Mouse (Mus musculus): ENCODE measurements around the gene Fam214a. TPM values are rescaled to one million over a fixed set of nuclear protein-coding genes. Genes with fewer than 3 reads are reported as not detected.
A peak's percentile ranks its signal among the peaks of the same experiment; 100 is the strongest.

The Fam214a gene
- polyA plus RNA-seq, 1 experiment = 9.1 TPM

DNA sequence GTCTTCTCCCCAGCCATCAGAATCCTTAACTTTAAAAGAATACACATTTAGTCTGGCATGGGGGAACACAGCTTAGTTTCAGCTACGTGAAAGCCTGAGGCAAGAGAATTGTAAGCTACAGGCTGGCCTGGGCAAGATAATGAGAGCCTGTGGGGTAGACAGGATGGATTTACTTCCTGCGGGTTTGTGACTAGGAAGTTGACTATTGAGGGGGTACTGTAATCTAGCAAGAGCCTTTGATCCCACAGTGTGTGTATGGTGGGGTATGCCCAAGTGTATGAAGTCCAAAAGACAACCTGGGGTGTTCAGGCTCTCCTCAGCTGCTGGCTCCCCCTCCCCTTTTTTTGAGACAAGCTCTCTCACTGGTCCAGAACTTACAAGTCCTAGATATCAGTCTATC is 43.7 kb downstream of the Fam214a start:
- TF ChIP-seq POLR2A (IDR thresholded peaks at IDR 0.05; ENCODE audit: low read depth, low read length) (no peak), CTCF (IDR thresholded peaks at IDR 0.05; ENCODE audit: extremely low read depth, insufficient read depth, insufficient read length, insufficient replicate concordance) (no peak)

DNA sequence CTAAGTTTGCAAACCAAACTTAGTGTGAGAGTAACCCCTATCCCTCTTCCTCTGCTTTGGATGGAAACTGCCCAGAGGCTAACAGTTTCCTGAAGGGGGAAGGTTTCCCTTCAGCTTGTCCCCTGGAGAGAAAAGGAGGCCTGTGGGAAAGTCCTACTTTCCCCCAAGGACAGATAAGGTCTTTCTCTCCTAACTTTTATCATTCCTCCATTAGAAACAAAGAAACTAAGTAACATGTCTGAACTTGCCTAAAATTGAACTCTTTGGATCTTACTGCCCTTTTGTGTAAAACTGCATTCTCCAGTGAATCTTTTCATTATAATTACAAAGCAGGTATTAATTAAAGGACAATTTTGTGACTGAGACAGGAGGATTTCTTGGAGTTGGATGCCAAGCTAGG is 45.3 kb downstream of the Fam214a start:
- Histone ChIP-seq H3K4me1 (ENCODE audit: control insufficient read depth, insufficient read depth, insufficient read length) (peaks cover 2% of the 10 kb centered on the region; the same call in 1 of the 2 replicates), H3K27ac (ENCODE audit: insufficient read depth, low read length) (no peak overlapping the region), H3K4me3 (ENCODE audit: extremely low read depth, insufficient read depth, insufficient read length) (no peak overlapping the region), H3K27me3 (ENCODE audit: control insufficient read depth, insufficient read depth, low read length) (no peaks in the 10 kb centered on the region), H3K36me3 (ENCODE audit: control insufficient read depth, insufficient read depth, low read length) (peaks cover 5% of the 10 kb centered on the region)
- TF ChIP-seq CTCF (IDR thresholded peaks at IDR 0.05; ENCODE audit: extremely low read depth, insufficient read depth, insufficient read length, insufficient replicate concordance) (no peak), POLR2A (IDR thresholded peaks at IDR 0.05; ENCODE audit: low read depth, low read length) (no peak)
- DNase-seq (ENCODE audit: low read depth in 1 of 2, low spot score in 2 of 2) = no peak

More for the DNA sequence above, 43.7 kb downstream of the Fam214a start:
- DNase-seq (ENCODE audit: low read depth in 1 of 2, low spot score in 2 of 2) = no peak
- no peak overlapping the region for H3K4me3 ChIP-seq (ENCODE audit: extremely low read depth, insufficient read depth, insufficient read length)
- peaks cover 2% of the 10 kb centered on the region; the same call in 1 of the 2 replicates for H3K4me1 ChIP-seq (ENCODE audit: control insufficient read depth, insufficient read depth, insufficient read length)
- H3K27ac ChIP-seq (ENCODE audit: insufficient read depth, low read length) = 0 out of 2 replicates have a peak overlapping the region, but pooled peaks have one; percentile 2
- H3K27me3 ChIP-seq (ENCODE audit: control insufficient read depth, insufficient read depth, low read length) = no peaks in the 10 kb centered on the region
- 31% methylated on average over 2 of the region's 2 CpGs for WGBS
- H3K36me3 ChIP-seq (ENCODE audit: control insufficient read depth, insufficient read depth, low read length) = peaks cover 5% of the 10 kb centered on the region

DNA sequence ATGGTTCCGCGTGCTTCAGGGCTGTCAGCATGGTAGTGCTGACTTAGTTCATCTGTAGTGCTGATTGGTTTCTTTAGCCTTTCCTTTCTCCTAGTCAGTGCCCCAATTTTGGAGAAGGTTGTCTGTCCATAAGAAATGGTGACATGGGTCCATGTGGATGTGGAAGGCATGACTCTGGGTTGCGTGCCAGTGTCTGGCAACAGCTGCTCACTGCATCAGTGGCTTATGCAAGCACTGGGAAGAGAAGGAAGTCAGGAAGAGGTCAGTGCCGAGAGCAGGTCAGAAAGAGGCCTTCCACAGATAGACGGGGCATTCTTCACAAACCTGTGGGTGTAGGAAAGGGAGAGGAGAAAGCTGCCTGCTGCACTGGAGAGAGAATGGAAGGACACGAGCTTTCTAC is 48.3 kb downstream of the Fam214a start:
- no peaks in the 10 kb centered on the region; the same call in 1 of the 2 replicates for H3K4me1 ChIP-seq (ENCODE audit: control insufficient read depth, insufficient read depth, insufficient read length)
- H3K27me3 ChIP-seq (ENCODE audit: control insufficient read depth, insufficient read depth, low read length) = no peaks in the 10 kb centered on the region
- peaks cover 6% of the 10 kb centered on the region; the same call in 1 of the 2 replicates for H3K36me3 ChIP-seq (ENCODE audit: control insufficient read depth, insufficient read depth, low read length)
- whole genome bisulfite sequencing = 82% methylated on average over 6 of the region's 6 CpGs
- no peak for DNase-seq (ENCODE audit: low read depth in 1 of 2, low spot score in 2 of 2)
- no peak overlapping the region for H3K27ac ChIP-seq (ENCODE audit: insufficient read depth, low read length)
- no peak for TF ChIP-seq CTCF (IDR thresholded peaks at IDR 0.05; ENCODE audit: extremely low read depth, insufficient read depth, insufficient read length, insufficient replicate concordance)
- TF ChIP-seq POLR2A (IDR thresholded peaks at IDR 0.05; ENCODE audit: low read depth, low read length) = no peak
- no peak overlapping the region for H3K4me3 ChIP-seq (ENCODE audit: extremely low read depth, insufficient read depth, insufficient read length)

DNA sequence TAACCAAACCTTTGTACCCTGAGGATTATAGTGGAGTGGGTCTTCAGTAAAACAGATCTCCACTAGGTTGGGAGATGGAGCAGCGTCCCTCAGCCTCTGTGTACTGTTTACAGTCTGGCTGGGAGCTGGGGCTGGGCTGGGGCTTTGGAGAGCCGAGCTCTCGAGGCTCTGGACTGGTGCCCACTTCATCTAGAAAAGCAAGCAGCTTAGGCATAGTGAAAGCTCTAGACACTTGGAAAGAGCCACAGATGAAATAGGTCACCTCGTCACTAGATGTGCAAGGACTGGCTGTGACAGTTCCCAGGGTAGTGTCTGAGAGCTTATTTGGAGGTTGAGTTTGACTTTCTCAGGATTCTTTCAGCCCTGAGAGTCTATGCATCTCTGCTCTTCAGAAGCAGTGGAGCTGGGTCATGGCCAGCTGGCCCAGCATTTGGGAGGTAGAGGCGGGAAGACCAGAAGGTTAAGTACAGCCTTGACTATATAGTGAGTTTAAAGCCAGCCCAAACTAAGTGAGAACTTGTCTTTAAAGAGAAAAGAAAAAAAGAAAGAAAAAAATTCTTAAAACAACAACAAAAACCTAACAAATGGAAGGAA is 49.0 kb downstream of the Fam214a start:
- Histone ChIP-seq H3K27ac (ENCODE audit: insufficient read depth, low read length) (no peak overlapping the region), H3K36me3 (ENCODE audit: control insufficient read depth, insufficient read depth, low read length) (peaks cover 6% of the 10 kb centered on the region; the same call in 1 of the 2 replicates), H3K4me1 (ENCODE audit: control insufficient read depth, insufficient read depth, insufficient read length) (no peaks in the 10 kb centered on the region; the same call in 1 of the 2 replicates), H3K4me3 (ENCODE audit: extremely low read depth, insufficient read depth, insufficient read length) (no peak overlapping the region), H3K27me3 (ENCODE audit: control insufficient read depth, insufficient read depth, low read length) (no peaks in the 10 kb centered on the region)
- WGBS = 81% methylated on average over 5 of the region's 5 CpGs
- no peak for DNase-seq (ENCODE audit: low read depth in 1 of 2, low spot score in 2 of 2)
- TF ChIP-seq CTCF (IDR thresholded peaks at IDR 0.05; ENCODE audit: extremely low read depth, insufficient read depth, insufficient read length, insufficient replicate concordance) (no peak), POLR2A (IDR thresholded peaks at IDR 0.05; ENCODE audit: low read depth, low read length) (no peak)

DNA sequence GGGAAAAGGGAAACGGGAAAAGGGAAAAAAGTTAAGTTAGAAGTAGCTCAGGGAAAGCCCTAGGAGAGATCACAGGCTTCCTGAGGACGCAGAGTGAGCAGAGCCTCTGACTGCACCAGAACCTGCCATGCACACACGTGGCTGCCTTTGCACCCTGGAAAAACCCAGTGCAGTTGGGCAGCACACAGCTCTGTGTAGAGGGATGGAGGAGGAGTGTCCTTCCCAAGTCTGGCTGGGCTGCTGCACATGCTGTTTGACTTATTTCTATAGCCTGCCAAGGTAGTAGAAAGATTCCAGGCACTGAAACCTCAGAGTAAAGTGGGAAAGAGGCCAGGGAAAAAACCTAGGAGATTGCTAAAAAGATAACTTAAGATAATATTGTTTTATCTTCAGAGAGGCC is 49.6 kb downstream of the Fam214a start:
- TF ChIP-seq POLR2A (IDR thresholded peaks at IDR 0.05; ENCODE audit: low read depth, low read length) (no peak), CTCF (IDR thresholded peaks at IDR 0.05; ENCODE audit: extremely low read depth, insufficient read depth, insufficient read length, insufficient replicate concordance) (no peak)
- 79% methylated on average over 3 of the region's 3 CpGs for WGBS

DNA sequence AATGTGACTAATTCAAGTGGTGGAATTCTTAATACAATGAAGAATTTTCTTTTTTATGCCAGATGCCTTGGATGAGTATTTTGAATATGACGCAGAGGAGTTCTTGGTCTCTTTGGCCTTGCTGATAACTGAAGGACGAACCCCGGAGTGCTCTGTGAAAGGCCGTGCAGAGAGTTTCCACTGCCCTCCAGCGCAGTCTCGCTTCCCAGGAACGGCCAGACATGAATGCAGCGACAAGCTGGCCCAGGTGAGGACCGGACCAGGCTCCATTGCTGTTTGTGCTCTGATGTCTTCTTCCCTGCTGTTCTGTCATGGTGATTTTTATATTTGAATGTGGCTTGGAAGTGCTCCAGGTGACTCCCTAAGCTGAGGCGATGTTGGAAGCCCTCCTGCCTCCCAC is 51.5 kb downstream of the Fam214a start:
- Histone ChIP-seq H3K4me1 (ENCODE audit: control insufficient read depth, insufficient read depth, insufficient read length) (no peaks in the 10 kb centered on the region; the same call in 1 of the 2 replicates), H3K27me3 (ENCODE audit: control insufficient read depth, insufficient read depth, low read length) (no peaks in the 10 kb centered on the region), H3K36me3 (ENCODE audit: control insufficient read depth, insufficient read depth, low read length) (peaks cover 17% of the 10 kb centered on the region), H3K27ac (ENCODE audit: insufficient read depth, low read length) (no peak overlapping the region), H3K4me3 (ENCODE audit: extremely low read depth, insufficient read depth, insufficient read length) (no peak overlapping the region)
- TF ChIP-seq CTCF (IDR thresholded peaks at IDR 0.05; ENCODE audit: extremely low read depth, insufficient read depth, insufficient read length, insufficient replicate concordance) = no peak
- no peak for TF ChIP-seq POLR2A (IDR thresholded peaks at IDR 0.05; ENCODE audit: low read depth, low read length)
- no peak for DNase-seq (ENCODE audit: low read depth in 1 of 2, low spot score in 2 of 2)
- 91% methylated on average over 10 of the region's 10 CpGs for WGBS

More for the DNA sequence above, 49.6 kb downstream of the Fam214a start:
- peaks cover 10% of the 10 kb centered on the region for H3K36me3 ChIP-seq (ENCODE audit: control insufficient read depth, insufficient read depth, low read length)
- H3K27me3 ChIP-seq (ENCODE audit: control insufficient read depth, insufficient read depth, low read length) = no peaks in the 10 kb centered on the region
- H3K27ac ChIP-seq (ENCODE audit: insufficient read depth, low read length) = no peak overlapping the region
- H3K4me1 ChIP-seq (ENCODE audit: control insufficient read depth, insufficient read depth, insufficient read length) = no peaks in the 10 kb centered on the region; the same call in 1 of the 2 replicates
- no peak overlapping the region for H3K4me3 ChIP-seq (ENCODE audit: extremely low read depth, insufficient read depth, insufficient read length)
- no peak for DNase-seq (ENCODE audit: low read depth in 1 of 2, low spot score in 2 of 2)

DNA sequence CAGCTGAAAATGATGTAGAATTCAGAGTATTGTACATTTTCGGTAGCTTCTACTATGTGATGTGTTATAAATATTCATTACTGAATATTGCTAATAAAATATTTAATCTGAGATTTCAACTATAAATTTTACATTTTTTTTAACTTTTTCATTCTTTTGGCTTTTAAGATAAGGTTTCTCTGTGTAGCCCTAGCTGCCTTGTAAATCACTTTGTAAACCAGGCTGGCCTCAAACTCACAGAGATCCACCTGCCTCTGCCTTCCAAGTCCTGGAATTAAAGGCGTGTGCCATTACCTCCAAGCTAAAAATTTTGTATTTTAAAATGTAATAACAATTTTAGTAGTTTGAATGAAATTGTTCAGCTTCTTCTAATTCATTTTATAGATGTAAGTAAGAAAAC is 63.9 kb downstream of the Fam214a start:
- Histone ChIP-seq H3K36me3 (ENCODE audit: control insufficient read depth, insufficient read depth, low read length) (peaks cover 33% of the 10 kb centered on the region), H3K27me3 (ENCODE audit: control insufficient read depth, insufficient read depth, low read length) (no peaks in the 10 kb centered on the region), H3K27ac (ENCODE audit: insufficient read depth, low read length) (no peak overlapping the region), H3K4me3 (ENCODE audit: extremely low read depth, insufficient read depth, insufficient read length) (no peak overlapping the region), H3K4me1 (ENCODE audit: control insufficient read depth, insufficient read depth, insufficient read length) (no peaks in the 10 kb centered on the region)
- no peak for DNase-seq (ENCODE audit: low read depth in 1 of 2, low spot score in 2 of 2)
- TF ChIP-seq POLR2A (IDR thresholded peaks at IDR 0.05; ENCODE audit: low read depth, low read length) = no peak
- TF ChIP-seq CTCF (IDR thresholded peaks at IDR 0.05; ENCODE audit: extremely low read depth, insufficient read depth, insufficient read length, insufficient replicate concordance) = no peak
- WGBS = 93% methylated on average over 2 of the region's 2 CpGs
